Mouse (Mus musculus) thymus, postnatal 0 days (tissue): ENCODE measurements around the gene Trim3. TPM values are rescaled to one million over a fixed set of nuclear protein-coding genes. Genes with fewer than 3 reads are reported as not detected.

Source experiments
- DNase-seq: peaks from one replicate; pipeline ENCODE4 v3.0.0-alpha.2; 2015; ENCODE audit warnings: low spot score
- polyA plus RNA-seq: library from polyadenylated mRNA; unstranded; fragments of >200 nt; fragmentation: Nextera tagmentation; extraction: Ambion mirVana; gene quantifications from 2 replicates; pipeline ENCODE4 v1.2.1, GENCODE M21; 2015

The Trim3 gene
- polyA plus RNA-seq, 1 experiment from 2014 or later, result 4.2 TPM

GRCm38 (mm10) chr7:105559016-105559415, 74.4 kb downstream of the Trim3 start:
- peak; percentile 39 for DNase-seq

- DNase-seq, result no peak
These were observed 75.7 kb downstream of the Trim3 start for GRCm38 (mm10) chr7:105557671-105558070.

GRCm38 (mm10) chr7:105556406-105556805, 77.0 kb downstream of the Trim3 start:
- DNase-seq, result no peak

- no peak for DNase-seq
These were observed 77.8 kb downstream of the Trim3 start for GRCm38 (mm10) chr7:105555571-105555970.

Other genes with a start within 250 kb of the Trim3 start
- 13.7 and 16.0 TPM in 2 replicates for gene Fam160a2, start 233.5 kb downstream of the Trim3 start, polyA plus RNA-seq
- 0.05 TPM in 1 of 2 replicates, not detected in the other for gene Cnga4, start 229.0 kb downstream of the Trim3 start, polyA plus RNA-seq
- 0.06 and 0.20 TPM in 2 replicates for gene Cckbr, start 207.8 kb downstream of the Trim3 start, polyA plus RNA-seq
- gene Cavin3, start 151.3 kb downstream of the Trim3 start, polyA plus RNA-seq, result 14.0 and 15.1 TPM in 2 replicates
- gene Smpd1, start 79.2 kb downstream of the Trim3 start, polyA plus RNA-seq, result 24.3 and 25.6 TPM in 2 replicates
- 6.5 and 7.7 TPM in 2 replicates for gene Apbb1, start 51.9 kb downstream of the Trim3 start, polyA plus RNA-seq
- 0.35 and 0.74 TPM in 2 replicates for gene Hpx, start 33.4 kb downstream of the Trim3 start, polyA plus RNA-seq
- 273 and 277 TPM in 2 replicates for gene Timm10b, start 6.5 kb upstream of the Trim3 start, polyA plus RNA-seq
- 43.3 and 46.4 TPM in 2 replicates for gene Arfip2, start 6.8 kb upstream of the Trim3 start, polyA plus RNA-seq
- gene Gm45799, start 7.0 kb upstream of the Trim3 start, polyA plus RNA-seq, result 65.0 and 66.0 TPM in 2 replicates
- gene Dnhd1, start 17.3 kb upstream of the Trim3 start, polyA plus RNA-seq, result 0.37 and 0.61 TPM in 2 replicates
- 206 and 210 TPM in 2 replicates for gene Ilk, start 103.0 kb upstream of the Trim3 start, polyA plus RNA-seq
- gene Rrp8, start 103.8 kb upstream of the Trim3 start, polyA plus RNA-seq, result 38.6 and 45.8 TPM in 2 replicates
- gene Taf10, start 110.8 kb upstream of the Trim3 start, polyA plus RNA-seq, result 206 and 214 TPM in 2 replicates
- 51.8 and 57.2 TPM in 2 replicates for gene Tpp1, start 118.7 kb upstream of the Trim3 start, polyA plus RNA-seq
- gene Dchs1, start 154.1 kb upstream of the Trim3 start, polyA plus RNA-seq, result 0.32 and 0.36 TPM in 2 replicates
- gene Mrpl17, start 177.5 kb upstream of the Trim3 start, polyA plus RNA-seq, result 352 and 373 TPM in 2 replicates